Mouse (Mus musculus) myocyte (in vitro differentiated cells): ENCODE measurements at regions not wholly inside any gene's neighbourhood (a gene's known extent, or its start where the extent isn't known, plus 50 kb on each side); places are given as distances from the start of the nearest gene placed in this dataset.

Experiments used
- E2F4 ChIP-seq: IDR thresholded peaks from one replicate; pipeline ENCODE4 v1.6.1; 2011; ENCODE audit warnings: mild to moderate bottlenecking, control low read depth, moderate library complexity; ENCODE audit not compliant: insufficient read depth
- POLR2A ChIP-seq: IDR thresholded peaks from one replicate; pipeline ENCODE4 v1.6.1; 2011; ENCODE audit warnings: low read depth, mild to moderate bottlenecking, control low read depth, moderate library complexity; ENCODE audit not compliant: insufficient read length
- TCF12 ChIP-seq: IDR thresholded peaks from one replicate; pipeline ENCODE4 v1.6.1; 2011; ENCODE audit warnings: mild to moderate bottlenecking, control low read depth; ENCODE audit not compliant: poor library complexity, insufficient read depth, severe bottlenecking
- USF1 ChIP-seq: IDR thresholded peaks from one replicate; pipeline ENCODE4 v1.6.1; 2011; ENCODE audit warnings: low read depth, mild to moderate bottlenecking, control low read depth, moderate library complexity

DNA sequence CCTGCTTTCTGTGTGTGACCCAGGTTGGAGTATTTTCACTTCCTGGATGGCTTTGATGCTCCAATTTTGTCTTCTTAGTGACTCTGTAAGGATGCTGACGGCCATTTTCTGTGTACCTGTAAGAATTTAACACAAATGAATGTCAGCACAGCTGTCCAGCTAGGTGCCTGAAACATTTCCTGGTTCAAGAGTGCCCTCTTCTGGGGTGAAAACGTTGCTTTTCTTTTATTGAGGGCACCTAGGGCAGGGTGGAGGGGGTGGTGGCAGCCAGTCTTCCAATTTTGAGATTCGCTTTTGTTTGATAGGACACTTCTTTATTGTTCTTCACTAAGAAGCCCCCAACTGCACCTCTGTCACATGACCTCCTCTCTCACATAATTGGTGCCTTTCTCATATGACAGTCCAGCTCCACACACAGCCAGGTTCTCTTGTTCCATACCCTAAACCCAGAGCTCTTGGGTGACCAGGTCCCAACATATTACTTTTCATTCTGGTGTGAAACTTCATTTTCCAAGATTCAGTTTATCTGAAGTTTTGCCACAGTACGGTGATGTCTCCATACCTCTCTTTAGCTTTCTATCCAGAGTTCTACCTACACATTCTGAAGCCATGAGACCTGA, 505.6 kb downstream of the Tns1 start:
- TF ChIP-seq USF1 (no peak), POLR2A (no peak), E2F4 (no peak), TCF12 (no peak)
